Mouse (Mus musculus) lung, postnatal 4 days (tissue): ENCODE measurements at regions not wholly inside any gene's neighbourhood (a gene's known extent, or its start where the extent isn't known, plus 50 kb on each side); places are given as distances from the start of the nearest gene placed in this dataset.
A peak's percentile ranks its signal among the peaks of the same experiment; 100 is the strongest.
"Not testable (repeated sequence)": the region's sequence is repeated elsewhere in the genome, so short reads cannot be mapped to it uniquely, and the experiment has no call there.

Experiments used
- DNase-seq, 2 experiments: peaks; one replicate each; pipeline ENCODE4 v3.0.0; 2021

DNA sequence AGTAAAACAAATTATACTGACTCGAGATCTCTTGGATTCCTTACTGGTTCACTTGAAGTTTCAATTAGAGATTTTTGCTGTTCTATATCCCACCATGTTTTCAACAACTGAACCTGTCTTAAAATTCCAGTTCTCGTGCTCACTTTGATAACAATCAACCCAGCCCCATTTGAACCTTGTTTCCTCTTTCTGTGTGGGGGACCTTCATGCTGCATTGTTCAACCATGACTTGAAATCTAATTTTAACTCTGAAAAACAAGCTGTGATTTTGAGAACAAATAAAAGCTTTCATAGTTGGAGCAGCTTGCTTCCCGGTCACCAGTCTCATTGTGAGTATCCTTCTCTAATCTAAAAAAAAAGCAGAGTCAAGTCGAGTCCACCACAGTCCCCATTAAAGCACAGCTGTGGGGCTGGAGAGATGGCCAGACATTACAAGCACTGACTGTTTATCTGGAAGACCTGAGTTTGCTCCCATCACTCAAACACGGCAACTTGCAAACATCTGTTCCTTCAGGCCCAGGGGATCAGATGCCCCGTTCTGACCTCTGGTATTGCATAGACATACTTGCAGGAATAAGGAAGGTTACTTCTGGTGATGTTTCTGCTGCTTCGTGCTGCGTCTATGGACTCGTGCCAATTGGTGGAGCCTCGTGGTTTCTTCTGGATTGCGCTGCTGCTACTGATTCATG, 251.7 kb downstream of the Diras2 start:
- DNase-seq, result no peak

DNA sequence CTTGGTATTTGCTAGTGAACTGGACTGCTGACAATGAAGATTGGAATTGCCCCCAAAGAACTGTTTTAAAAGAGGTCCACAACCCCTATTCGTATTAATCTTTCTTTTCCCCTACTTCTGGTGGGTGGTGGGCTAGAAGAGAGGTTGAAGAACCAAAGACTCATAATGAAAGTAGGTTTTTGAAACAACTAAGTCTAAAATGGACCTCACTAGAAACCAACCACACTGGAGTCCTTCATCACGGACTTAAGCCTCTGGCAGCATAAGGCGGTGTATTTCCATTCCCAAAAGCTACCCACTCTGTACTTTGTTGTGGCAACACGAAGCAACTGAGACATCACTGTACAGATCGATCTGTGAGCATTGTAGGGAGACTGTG, 251.1 kb downstream of the Diras2 start:
- no peak for DNase-seq

DNA sequence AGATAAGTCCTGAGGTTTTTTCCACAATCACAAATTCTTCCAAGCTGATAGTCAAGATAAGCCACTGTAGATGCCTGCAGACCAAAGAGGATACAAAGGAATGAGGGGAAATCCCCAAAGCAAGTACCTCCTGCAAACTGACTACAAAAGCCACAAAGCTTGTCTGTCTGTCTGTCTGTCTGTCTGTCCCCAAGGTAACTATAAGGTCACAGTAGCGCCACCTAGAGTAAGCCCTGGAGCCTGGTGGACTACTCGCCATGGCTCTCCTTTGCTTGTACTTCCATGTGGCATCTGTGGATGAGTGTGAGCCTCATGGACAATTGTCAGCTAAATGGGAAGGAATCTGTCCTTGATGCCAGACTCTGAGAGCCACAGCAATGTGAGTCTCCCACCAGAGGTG, 249.8 kb downstream of the Diras2 start:
- no peak for DNase-seq

DNA sequence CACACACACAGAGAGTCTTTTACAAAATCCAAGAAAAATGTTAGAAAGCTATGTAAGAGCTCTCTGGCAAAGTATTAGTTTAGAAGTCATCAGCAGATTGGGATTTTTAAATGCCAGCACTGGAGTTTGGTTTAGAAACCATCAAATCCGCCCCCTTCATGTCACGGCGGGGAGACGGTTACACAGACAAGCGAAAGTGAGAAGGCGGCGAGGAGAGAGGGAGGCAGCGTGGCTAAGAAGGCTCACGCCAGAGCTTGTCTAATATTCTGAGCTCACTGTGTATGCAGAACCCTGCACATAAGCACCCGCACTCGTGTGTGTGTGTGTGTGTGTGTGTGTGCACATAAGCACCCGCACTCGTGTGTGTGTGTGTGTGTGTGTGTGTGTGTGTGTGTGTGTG, 248.6 kb downstream of the Diras2 start:
- DNase-seq, result no peak

DNA sequence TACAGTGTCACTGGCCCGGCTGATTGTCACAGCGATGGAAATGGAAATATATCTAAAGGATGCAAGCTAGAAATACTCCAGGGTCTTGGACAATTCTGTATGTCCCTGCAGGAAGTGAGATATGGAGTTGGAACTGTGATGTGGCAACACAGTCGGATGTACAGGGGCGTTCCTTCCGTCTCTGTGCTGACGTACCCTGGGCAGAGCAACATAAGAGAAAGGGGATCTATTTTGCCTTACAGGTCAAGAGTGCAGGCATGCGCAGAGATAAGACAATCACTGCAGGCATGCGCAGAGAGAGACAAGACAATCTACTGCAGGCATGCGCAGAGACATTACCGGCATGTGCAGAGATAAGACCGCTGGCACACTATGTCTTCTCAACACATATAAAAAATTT, 247.6 kb downstream of the Diras2 start:
- DNase-seq, result peak; percentile 45 to 66

DNA sequence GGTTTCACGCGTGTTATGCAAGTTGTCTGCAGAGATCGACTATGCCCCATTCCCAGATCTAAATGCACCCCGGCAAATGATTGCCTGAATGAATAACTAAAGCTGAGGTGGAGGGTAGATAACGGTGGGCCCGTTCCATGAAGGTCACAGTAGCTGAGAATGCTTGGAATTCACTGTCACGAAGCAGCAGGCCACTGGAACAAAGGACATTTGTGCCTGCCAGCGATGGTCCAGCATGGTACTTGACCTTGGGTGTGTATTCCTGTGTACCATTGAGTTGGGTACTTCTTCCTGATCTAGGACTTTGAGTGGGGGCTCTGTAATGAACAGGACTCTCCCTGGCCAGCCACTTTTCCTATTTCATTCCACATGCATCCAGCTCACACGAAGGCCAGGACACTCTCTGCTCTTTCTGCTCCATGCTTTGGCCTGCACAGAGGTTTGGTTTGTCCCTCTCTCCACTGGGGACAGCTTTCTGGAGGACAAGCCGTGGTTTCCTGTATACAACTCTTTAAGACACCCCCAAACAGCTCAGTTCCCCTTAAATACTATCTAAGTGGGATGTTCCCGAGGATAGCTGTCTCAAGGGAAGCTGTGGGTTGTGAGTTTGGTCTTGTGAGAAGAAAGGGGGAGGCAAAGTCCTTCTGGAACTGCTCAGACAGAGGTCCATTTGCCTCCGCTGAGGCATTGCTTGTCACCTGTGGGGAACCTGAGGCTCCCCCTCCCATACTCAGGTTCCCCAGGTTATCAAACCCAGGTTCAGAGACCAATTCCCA, 246.9 kb downstream of the Diras2 start:
- DNase-seq, result no peak

DNA sequence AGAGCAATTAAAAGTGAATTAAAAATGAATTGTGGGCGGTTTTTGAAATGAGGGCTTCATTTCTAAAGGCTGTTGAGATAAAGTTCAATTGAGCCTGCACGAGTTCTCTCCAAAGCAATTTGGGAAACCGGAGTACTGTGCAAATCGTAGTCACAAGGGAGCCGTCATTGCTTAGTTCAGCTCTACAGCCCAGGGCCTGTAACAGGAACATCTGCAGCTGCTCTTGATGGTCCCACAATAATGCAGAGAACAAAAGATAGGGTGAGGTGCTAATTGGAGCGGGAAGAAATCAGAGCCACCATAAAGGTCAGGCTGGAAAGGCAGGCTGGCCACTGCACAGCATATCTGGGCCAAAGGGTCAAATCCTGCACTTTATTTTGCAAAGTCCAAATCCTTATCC, 242.7 kb downstream of the Diras2 start:
- no peak for DNase-seq

DNA sequence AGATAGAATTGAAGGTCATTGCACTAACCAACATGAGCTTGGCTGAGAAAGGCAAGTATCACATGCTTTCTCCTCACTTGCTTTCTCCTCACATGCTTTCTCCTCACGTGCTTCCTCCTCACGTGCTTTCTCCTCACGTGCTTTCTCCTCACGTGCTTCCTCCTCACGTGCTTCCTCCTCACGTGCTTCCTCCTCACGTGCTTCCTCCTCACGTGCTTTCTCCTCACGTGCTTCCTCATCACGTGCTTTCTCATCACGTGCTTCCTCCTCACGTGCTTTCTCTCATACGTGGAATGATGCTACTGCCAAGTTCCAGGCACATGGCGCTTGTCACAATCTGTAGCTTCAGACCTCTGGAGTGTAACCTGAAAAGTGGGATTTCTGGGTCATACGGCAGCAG, 235.2 kb downstream of the Diras2 start:
- DNase-seq, result no peak

DNA sequence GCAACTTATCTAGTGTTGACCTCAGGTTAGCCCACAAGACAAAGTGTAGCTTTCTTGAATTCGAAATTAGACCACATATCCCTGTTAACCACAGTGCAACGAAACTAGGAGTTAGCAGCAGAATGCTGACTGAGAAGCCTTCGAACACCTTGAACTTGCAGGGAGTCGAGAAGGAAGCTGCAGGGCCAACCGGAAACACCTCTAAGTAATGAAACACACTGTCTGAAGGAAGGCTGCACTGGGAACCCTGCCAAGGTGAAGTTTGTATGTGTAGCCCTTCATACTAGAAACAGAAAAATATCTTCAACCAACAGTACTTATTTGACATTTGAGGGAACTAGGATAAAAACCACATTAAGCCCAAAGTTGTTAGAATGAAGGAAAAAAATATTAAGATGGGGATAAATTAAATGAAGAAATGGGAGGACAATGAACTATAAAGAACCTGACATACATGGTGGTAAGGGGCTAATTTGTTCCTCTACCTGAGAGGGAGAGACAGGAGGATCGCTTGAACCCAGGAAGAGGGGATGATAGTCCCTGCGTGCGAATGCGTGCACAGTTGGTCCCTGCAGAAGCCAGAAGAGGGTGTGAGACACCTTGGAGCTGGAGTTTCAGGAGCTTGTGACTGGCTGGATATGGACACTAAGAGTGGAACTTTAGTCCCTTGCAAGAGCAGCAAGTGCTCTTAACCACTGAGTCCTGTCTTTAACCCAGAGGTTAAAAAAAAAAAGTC, 234.4 kb downstream of the Diras2 start:
- DNase-seq, result peak in 1 of 2 experiments; percentile 8

DNA sequence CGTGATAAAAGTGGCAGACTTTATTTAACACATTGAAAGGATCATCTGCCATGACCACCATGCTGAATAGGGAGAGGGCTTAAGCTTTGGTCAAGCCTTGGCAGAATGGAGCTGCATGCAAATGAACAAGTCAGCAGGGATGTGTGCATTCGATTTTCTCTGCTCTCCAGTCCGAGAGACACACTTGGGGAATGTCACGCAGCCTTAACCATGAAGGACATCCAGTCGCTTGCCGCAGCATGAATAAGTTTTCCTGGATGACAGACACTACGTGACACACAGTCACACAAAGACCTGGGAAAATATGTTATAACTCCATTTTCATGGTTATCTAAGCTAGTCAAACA, 233.8 kb downstream of the Diras2 start:
- DNase-seq, result no peak

DNA sequence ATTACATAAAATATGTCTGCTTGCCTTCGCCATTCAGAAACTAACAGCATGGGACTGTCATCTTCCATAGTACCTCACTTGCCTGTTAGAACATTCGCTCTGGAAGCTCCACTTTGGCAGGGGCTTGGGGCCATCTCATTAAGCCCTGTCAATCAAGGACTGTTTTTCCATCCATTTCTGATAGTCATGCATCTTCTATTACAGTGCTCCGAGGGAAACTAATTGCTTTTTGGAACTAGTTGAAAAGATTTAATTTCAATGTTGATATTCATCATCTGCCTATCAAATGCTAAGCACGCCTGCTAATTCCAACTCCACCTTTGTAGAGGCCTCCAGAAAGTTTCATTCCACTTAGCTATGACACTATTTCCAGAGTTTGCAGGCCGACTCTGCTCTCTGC, 232.7 kb downstream of the Diras2 start:
- DNase-seq, result no peak

DNA sequence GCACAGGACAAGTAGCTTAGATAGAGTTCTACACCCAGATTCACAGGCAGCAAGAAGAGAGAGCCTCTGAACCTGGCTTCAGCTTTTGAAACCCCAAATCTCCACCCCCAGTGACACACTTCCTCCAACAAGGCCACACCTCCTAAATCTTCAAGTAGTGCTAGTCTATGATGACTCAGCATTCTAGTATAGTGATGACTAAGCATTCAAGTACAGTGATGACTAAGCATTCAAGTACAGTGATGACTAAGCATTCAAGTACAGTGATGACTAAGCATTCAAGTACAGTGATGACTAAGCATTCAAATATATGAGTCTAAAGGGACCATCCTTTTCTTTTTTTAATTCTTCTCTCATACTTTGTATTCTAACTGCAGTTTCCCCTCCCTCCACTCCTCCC, 225.8 kb downstream of the Diras2 start:
- DNase-seq, result not testable (repeated sequence)

DNA sequence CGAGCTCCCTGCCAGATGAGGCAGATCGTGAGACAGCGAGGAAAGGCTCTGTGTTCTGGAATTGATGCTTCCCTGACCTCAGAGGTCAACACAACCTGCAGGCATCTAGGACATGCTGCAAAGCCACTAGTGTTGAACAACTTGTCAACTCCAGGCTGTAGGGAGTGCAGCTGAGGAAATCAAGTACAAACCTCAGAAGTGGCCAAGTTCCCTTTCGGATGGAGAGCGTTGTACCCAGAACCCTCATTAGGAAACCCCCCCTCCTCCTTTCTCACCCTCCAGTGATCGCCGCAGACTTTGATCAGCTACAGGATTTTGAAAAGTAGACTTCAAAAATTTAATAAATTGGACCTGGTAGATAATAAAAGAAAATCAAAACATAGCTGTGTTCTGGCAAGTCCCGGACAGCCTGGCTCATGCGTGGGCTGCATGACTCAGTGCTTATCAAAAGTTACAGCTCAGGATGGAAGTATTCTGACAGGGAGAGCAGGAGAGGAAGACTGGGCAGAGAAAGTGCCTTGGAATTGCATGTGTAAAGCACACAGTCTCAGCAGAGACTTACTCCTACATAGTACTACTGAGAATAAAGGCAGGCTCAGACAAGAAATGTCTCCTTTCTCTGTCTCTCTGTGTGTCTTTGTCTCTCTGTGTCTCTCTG, 224.2 kb downstream of the Diras2 start:
- DNase-seq, result no peak

DNA sequence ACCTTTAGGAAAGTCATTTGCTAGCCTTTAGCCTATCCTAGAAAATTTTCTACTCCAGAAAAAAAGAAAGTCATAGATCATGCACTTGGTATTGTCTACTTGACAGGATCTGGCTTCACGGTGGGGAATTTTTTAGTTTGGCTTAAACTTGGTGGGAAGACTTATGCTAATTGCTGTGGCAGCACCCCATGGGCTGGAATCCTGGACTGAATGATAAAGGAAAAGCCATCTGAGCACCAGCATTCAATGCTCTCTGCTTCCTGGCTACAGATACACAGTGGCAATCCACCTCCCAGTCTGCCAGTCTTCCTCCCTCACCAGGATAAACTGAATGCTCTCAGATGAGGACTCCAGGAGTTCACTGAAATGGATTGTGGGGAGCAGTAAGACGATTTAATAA, 220.1 kb downstream of the Diras2 start:
- DNase-seq, result no peak

DNA sequence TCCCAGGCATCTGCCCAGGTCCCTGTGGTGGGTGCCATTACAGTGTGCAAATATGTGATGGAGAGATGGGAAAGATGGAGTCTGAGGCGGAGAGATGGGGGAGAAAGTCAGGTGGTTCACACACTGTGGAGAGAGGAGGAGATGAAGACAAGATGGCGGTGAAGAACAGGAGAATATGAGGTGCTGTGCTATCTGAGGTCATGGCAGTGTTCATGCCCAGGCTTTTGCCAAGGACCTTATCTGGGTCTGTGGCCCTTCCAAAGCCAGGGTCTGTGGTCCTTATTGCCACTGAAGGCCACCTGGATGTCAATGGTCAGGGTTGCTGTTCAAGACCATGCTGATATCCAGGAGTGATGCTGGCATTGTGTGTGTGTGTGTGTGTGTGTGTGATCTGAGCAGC, 212.8 kb downstream of the Diras2 start:
- no peak for DNase-seq

DNA sequence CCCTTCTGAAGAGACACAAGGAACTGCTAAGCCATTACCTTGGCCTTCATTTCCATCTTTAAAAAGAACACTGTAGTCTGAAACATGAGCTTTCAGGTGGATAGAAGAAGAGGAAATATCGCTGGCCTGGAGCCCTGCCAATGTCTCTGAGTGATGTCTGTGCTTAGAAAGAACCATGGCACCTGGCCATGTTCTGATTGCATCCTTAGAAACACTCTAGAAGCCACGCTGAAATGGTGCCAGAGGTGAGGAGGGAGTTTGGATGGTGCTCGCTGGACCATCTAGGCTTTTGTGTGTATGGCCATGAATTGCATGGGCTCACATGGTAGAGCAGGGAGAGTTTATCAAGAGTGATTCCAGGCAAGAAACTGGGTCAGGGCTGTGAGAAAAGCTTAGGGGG, 207.4 kb downstream of the Diras2 start:
- DNase-seq, result no peak

DNA sequence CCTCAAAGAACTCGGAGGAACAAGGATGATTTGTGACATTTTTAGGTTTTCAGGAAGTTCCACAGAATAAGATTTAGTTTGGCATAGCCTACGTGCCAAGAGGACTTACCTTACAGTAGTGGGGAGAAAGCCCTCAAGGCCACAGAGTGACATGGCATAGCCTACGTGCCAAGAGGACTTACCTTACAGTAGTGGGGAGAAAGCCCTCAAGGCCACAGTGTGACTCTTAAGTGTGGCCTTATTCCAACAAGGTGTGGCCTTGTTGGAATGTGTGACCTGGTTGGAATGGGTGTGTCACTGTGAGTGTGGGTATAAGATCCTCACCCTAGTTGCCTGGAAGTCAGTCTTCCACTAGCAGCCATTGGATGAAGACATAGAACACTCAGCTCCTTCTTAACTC, 206.7 kb downstream of the Diras2 start:
- DNase-seq, result not testable (repeated sequence)

DNA sequence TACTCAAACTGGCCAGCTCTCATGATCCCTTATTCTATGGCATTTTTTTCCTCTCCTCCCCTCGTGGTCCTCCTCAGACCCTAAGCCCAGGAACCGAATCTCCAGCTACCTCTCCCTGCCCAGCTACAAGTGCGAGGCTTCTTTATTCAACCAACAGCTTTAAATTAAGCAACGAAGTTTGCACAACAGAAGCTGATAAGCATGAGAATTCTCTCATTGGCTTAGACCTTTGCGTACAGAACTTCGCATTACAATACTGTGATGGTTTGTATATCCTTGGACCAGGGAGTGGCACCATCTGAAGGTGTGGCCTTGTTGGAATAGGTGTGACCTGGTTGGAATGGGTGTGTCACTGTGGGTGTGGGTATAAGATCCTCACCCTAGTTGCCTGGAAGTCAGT, 205.4 kb downstream of the Diras2 start:
- not testable (repeated sequence) for DNase-seq

DNA sequence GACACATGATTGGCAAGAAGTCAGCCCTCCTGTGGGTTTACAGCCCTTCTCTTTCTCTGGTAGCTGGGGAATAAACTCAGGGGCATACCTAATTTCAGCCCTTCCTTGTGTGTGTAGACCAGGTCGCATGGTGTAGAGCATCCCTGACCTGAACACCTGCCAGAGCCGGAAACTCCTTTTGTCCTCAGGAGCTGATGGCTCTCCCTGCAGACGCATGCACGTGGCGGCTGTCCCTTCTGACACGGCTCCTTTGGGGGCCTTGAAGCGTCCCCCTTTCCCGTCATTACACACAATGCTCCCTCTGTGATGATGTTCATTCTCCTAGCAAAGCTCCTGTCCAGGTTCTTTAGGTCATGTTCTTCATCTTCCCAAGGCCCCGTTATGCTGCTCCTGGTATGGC, 203.3 kb downstream of the Diras2 start:
- no peak for DNase-seq

DNA sequence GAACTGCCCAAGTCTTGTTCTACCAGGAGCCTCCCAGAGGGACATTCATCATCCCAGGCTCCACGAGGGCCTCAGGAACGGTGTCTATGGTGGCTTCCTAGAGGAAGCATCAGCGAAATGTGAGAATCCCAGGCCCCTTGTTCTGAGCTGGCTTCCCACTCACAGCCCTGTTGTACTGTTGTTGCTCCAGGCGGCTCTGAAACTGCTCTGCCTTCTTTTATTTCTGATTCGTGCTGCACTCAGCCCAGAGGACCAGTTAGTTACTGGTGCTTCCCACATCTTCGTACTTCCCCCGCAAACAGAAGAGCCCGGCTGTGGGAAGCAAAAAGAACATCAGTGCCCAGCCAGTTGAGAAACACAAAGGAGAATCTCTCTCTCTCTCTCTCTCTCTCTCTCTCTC, 202.3 kb downstream of the Diras2 start:
- DNase-seq, result no peak

DNA sequence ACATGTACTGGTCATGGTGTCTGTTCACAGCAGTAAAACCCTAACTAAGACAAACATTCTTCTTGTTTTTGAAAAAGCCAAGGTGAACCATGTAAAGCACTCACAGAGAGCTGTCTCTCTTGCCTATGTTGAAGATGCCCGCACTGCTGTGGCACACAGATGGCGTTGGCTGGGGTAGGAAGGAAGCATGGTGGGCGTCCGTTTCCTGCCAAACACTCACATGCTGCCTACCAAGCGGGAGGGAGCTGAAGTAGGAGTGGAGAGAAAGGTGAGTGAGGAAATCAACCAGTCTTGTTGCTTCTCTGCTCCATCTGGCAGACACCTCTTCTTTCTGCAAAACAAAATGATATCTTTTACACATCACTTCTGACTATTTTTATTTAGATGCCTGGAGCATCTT, 200.0 kb downstream of the Diras2 start:
- no peak for DNase-seq

DNA sequence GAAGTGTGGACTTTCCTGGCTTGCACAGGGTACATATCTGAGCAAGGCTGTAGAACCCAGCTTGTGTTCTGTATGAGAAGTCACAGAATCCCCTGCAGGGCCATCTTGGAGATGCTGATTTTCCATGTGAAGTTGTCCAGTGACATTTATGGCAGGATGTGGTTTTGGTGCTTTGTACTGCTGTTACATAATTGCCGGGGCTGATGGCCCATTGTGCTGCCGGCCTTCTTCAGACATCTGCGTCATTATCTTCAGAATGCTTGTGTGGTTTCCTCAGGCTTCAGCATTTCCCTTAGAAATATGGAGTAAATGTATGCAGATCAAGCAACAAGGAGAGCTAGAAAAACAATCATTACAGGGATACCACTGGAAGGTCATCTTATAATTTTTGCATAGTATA, 196.1 kb downstream of the Diras2 start:
- no peak for DNase-seq

DNA sequence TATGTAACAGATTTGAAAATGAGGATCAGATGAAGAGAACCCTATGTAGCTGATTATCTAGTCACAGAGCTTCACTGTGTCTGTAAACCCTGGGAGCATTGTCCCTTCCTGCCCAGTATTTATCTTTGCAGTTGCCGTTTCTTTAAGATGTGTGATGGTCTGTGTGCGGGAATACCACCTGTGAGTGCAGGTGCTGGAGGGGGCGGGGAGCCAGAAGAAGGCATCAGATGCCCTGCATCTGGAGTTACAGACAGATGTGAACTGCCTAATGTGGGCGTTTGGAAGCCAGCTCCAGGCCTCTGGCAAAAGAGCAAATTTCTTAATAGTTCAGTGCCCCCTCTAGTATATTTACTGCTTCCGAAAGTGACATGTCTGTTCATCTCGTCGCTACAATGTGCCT, 193.1 kb downstream of the Diras2 start:
- DNase-seq, result no peak

DNA sequence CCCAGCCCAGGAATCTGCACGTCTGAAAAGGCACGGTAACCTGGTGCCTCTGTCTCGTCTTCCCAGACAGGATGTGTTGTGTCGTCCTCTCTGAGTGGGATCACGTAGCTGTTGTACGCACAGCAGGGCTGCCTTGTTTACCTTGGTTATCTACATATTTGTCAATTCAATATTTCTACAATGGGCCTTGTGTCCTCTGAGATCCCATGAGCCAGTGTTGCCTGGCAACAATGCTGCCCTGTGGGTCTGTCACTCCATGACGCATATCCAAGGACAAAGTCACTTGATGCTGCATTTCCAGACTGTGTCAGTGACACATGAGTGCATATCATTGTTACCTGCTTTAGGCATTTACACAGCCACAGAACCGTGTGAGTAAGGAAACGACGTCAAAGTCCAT, 191.9 kb downstream of the Diras2 start:
- no peak for DNase-seq
